Mouse (Mus musculus) lung, embryonic 14.5 days (tissue): Measurements from ENCODE around the gene Tmem56. TPM values are rescaled to one million over a fixed set of nuclear protein-coding genes. Genes with fewer than 3 reads are reported as not detected.

Experiments
- ATAC-seq: fragments of 200-750 bp; cut with Nextera tagmentation; 2 replicates; pipeline ENCODE4 v1.8.0; 2017; ENCODE audit warnings: mild to moderate bottlenecking, moderate TSS enrichment, moderate library complexity; ENCODE audit not compliant: insufficient read depth
- DNase-seq: peaks from one replicate; pipeline ENCODE4 v3.0.0-alpha.2; 2015
- H3K27ac ChIP-seq: fragments of 300-500 bp; sonication (generic); 2 replicates; pipeline ENCODE4 v1.5.1; 2014; ENCODE audit warnings: low read depth, mild to moderate bottlenecking, moderate library complexity
- H3K27me3 ChIP-seq: fragments of 300-500 bp; sonication (generic); 2 replicates; pipeline ENCODE4 v1.6.1; 2014; ENCODE audit warnings: low read length, control low read depth; ENCODE audit not compliant: insufficient read depth
- H3K36me3 ChIP-seq: fragments of 300-500 bp; sonication (generic); 2 replicates; pipeline ENCODE4 v1.6.1; 2014; ENCODE audit warnings: control low read depth; ENCODE audit not compliant: insufficient read depth
- H3K4me1 ChIP-seq: fragments of 300-500 bp; sonication (generic); 2 replicates; pipeline ENCODE4 v1.6.1; 2014; ENCODE audit warnings: antibody characterized with exemption, control low read depth; ENCODE audit not compliant: insufficient read depth
- H3K4me2 ChIP-seq: fragments of 300-500 bp; sonication (generic); 2 replicates; pipeline ENCODE4 v1.6.1; 2014; ENCODE audit warnings: mild to moderate bottlenecking
- H3K4me3 ChIP-seq: fragments of 300-500 bp; sonication (generic); 2 replicates; pipeline ENCODE4 v1.5.1; 2014; ENCODE audit warnings: low read depth, low read length
- H3K9ac ChIP-seq: fragments of 300-500 bp; sonication (generic); 2 replicates; pipeline ENCODE4 v1.6.1; 2014
- H3K9me3 ChIP-seq: fragments of 300-500 bp; sonication (generic); 2 replicates; pipeline ENCODE4 v1.6.1; 2016; ENCODE audit warnings: low read depth, low read length, control low read depth
- CTCF ChIP-seq: IDR thresholded peaks from 2 replicates; pipeline ENCODE4 v1.5.1; 2016; ENCODE audit warnings: antibody characterized with exemption, low read depth
- WGBS: fragments of 180-500 bp; shearing (Covaris S2); extraction: QIAGEN DNeasy Blood & Tissue Kit; methylation state at CpG from one replicate; pipeline ENCODE4 v1.1.7; 2014; 5-methylcytosine and 5-hydroxymethylcytosine counted together
- polyA plus RNA-seq: library from polyadenylated mRNA; unstranded; fragments of >200 nt; fragmentation: Nextera tagmentation; extraction: Ambion mirVana; gene quantifications from 2 replicates; pipeline ENCODE4 v1.2.1, GENCODE M21; 2014

Tmem56 gene
- 0.34 and 0.49 TPM in 2 replicates for polyA plus RNA-seq

- WGBS: 80% methylated on average over 4 of the region's 4 CpGs
- no peaks in the 10 kb centered on the region for H3K9me3 ChIP-seq
- H3K27ac ChIP-seq: no peak within 1 kb of the TSS
- DNase-seq: no peak
- no peak within 1 kb of the TSS for H3K9ac ChIP-seq
- H3K4me3 ChIP-seq: no peak within 1 kb of the TSS
- H3K4me2 ChIP-seq: no peak within 1 kb of the TSS
- no peak for TF ChIP-seq CTCF
- no peaks in the 10 kb centered on the region for H3K4me1 ChIP-seq
- no peaks in the 10 kb centered on the region for H3K27me3 ChIP-seq
- no peaks in the 10 kb centered on the region for H3K36me3 ChIP-seq
- no peak for ATAC-seq
These were observed at the start of gene Tmem56 for GRCm38 (mm10) chr3:121282998-121283397. TSS of gene Tmem56 (minus strand) at chr3:121283098.

GRCm38 (mm10) chr3:121330244-121330646 is 47.3 kb upstream of the Tmem56 start:
- ATAC-seq (no peak), DNase-seq (peak; percentile 38)
- H3K9ac ChIP-seq: no peak overlapping the region
- WGBS: 56% methylated on average over 7 of the region's 7 CpGs
- no peaks in the 10 kb centered on the region for H3K4me1 ChIP-seq
- H3K27me3 ChIP-seq: no peaks in the 10 kb centered on the region
- H3K9me3 ChIP-seq: no peaks in the 10 kb centered on the region
- H3K36me3 ChIP-seq: no peaks in the 10 kb centered on the region
- peak overlapping the region; percentile 3; the same call in 1 of the 2 replicates for H3K27ac ChIP-seq
- no peak overlapping the region for H3K4me3 ChIP-seq
- no peak overlapping the region for H3K4me2 ChIP-seq
- no peak for TF ChIP-seq CTCF

GRCm38 (mm10) chr3:121329647-121330046 is 46.7 kb upstream of the Tmem56 start:
- no peaks in the 10 kb centered on the region for H3K9me3 ChIP-seq
- WGBS: 46% methylated on average over 10 of the region's 10 CpGs
- peak; percentile 29 for DNase-seq

GRCm38 (mm10) chr3:121327406-121327805 is 44.5 kb upstream of the Tmem56 start:
- TF ChIP-seq CTCF: no peak
- ATAC-seq: no peak

More at GRCm38 (mm10) chr3:121329647-121330046, 46.7 kb upstream of the Tmem56 start:
- TF ChIP-seq CTCF: no peak
- no peaks in the 10 kb centered on the region for H3K27me3 ChIP-seq
- ATAC-seq: no peak
- no peak overlapping the region for H3K4me3 ChIP-seq
- no peak overlapping the region for H3K4me2 ChIP-seq
- no peaks in the 10 kb centered on the region for H3K36me3 ChIP-seq
- no peak overlapping the region; the same call in 1 of the 2 replicates for H3K27ac ChIP-seq
- H3K9ac ChIP-seq: no peak overlapping the region
- H3K4me1 ChIP-seq: no peaks in the 10 kb centered on the region

GRCm38 (mm10) chr3:121323371-121323770 is 40.5 kb upstream of the Tmem56 start:
- Histone ChIP-seq H3K27me3 (no peaks in the 10 kb centered on the region), H3K9me3 (no peaks in the 10 kb centered on the region), H3K27ac (no peak overlapping the region), H3K4me2 (no peak overlapping the region), H3K36me3 (no peaks in the 10 kb centered on the region), H3K4me3 (no peak overlapping the region), H3K4me1 (no peaks in the 10 kb centered on the region), H3K9ac (no peak overlapping the region)
- 93% methylated on average over 15 of the region's 15 CpGs for WGBS
- no peak for DNase-seq
- ATAC-seq: no peak
- no peak for TF ChIP-seq CTCF

More at GRCm38 (mm10) chr3:121327406-121327805, 44.5 kb upstream of the Tmem56 start:
- no peaks in the 10 kb centered on the region for H3K9me3 ChIP-seq
- no peak overlapping the region for H3K4me2 ChIP-seq
- no peaks in the 10 kb centered on the region for H3K36me3 ChIP-seq
- H3K27me3 ChIP-seq: no peaks in the 10 kb centered on the region
- H3K27ac ChIP-seq: no peak overlapping the region
- no peaks in the 10 kb centered on the region for H3K4me1 ChIP-seq
- no peak overlapping the region for H3K4me3 ChIP-seq
- 68% methylated on average over 5 of the region's 5 CpGs for whole genome bisulfite sequencing
- no peak overlapping the region for H3K9ac ChIP-seq
- DNase-seq: no peak

GRCm38 (mm10) chr3:121320896-121321295 is 38.0 kb upstream of the Tmem56 start:
- Histone ChIP-seq H3K36me3 (no peaks in the 10 kb centered on the region), H3K9ac (no peak overlapping the region), H3K4me3 (no peak overlapping the region), H3K4me1 (no peaks in the 10 kb centered on the region), H3K4me2 (no peak overlapping the region), H3K27me3 (no peaks in the 10 kb centered on the region), H3K9me3 (0 out of 2 replicates have a peak, but pooled peaks cover 1% of the 10 kb centered on the region), H3K27ac (no peak overlapping the region)
- 92% methylated on average over 1 of the region's 1 CpGs for WGBS
- DNase-seq: no peak
- ATAC-seq: no peak
- TF ChIP-seq CTCF: no peak

GRCm38 (mm10) chr3:121319906-121320305 is 37.0 kb upstream of the Tmem56 start:
- DNase-seq (no peak), ATAC-seq (no peak)
- WGBS: 86% methylated on average over 6 of the region's 6 CpGs
- Histone ChIP-seq H3K36me3 (no peaks in the 10 kb centered on the region), H3K27me3 (no peaks in the 10 kb centered on the region), H3K9ac (no peak overlapping the region), H3K4me3 (no peak overlapping the region), H3K4me1 (no peaks in the 10 kb centered on the region), H3K27ac (no peak overlapping the region), H3K9me3 (peaks cover 4% of the 10 kb centered on the region; the same call in 1 of the 2 replicates), H3K4me2 (no peak overlapping the region)
- no peak for TF ChIP-seq CTCF
